Mouse (Mus musculus) subcutaneous adipose tissue, adult 2 months (tissue): ENCODE measurements around the gene Fam84b. TPM values are rescaled to one million over a fixed set of nuclear protein-coding genes. Genes with fewer than 3 reads are reported as not detected.

Experiments
- polyA plus RNA-seq: library from polyadenylated mRNA; depleted of rRNA; stranded (reverse); fragments of >200 nt; gene quantifications from 2 replicates; pipeline ENCODE4 v1.2.3, GENCODE M21; 2012; ENCODE audit warnings: low replicate concordance; rRNA removed

Fam84b gene
- polyA plus RNA-seq, result 7.1 and 9.2 TPM in 2 replicates

GRCm38 (mm10) chr15:60853231-60853999 is at the start of gene Fam84b:
Gene Fam84b (minus strand): TSS chr15:60853778.

Other genes with a start within 250 kb of the Fam84b start
- gene A1bg, start 69.2 kb upstream of the Fam84b start, polyA plus RNA-seq, result 0.35 TPM in 1 of 2 replicates, not detected in the other